Mouse (Mus musculus) ES-E14 (cell line): Measurements from ENCODE around the gene Slc35e3. TPM values are rescaled to one million over a fixed set of nuclear protein-coding genes. Genes with fewer than 3 reads are reported as not detected.

Experiments used
- DNase-seq: peaks from one replicate; pipeline ENCODE4 v3.0.0-alpha.2; 2013; ENCODE audit warnings: low read depth, low spot score
- H3K27ac ChIP-seq: 2 replicates; pipeline ENCODE4 v1.5.1; 2012; ENCODE audit warnings: low read depth, mild to moderate bottlenecking, low read length, moderate library complexity, mixed read lengths; ENCODE audit not compliant: poor library complexity, insufficient read depth, severe bottlenecking
- H3K36me3 ChIP-seq: 2 replicates; pipeline ENCODE4 v1.6.1; 2012; ENCODE audit warnings: mild to moderate bottlenecking, low read length, moderate library complexity, mixed read lengths; ENCODE audit not compliant: control insufficient read depth, poor library complexity, insufficient read depth, severe bottlenecking
- H3K4me1 ChIP-seq, 2 experiments: fragments of 150-350 bp in 1 of 2; sonication (generic) in 1 of 2; 2 replicates each; pipeline ENCODE4 v1.6.1; 2012; ENCODE audit warnings: low read length in 2 of 2, mild to moderate bottlenecking in 1 of 2, mixed read lengths in 1 of 2; ENCODE audit not compliant: control insufficient read depth in 2 of 2, insufficient read depth in 2 of 2, poor library complexity in 1 of 2
- H3K4me3 ChIP-seq, 2 experiments: fragments of 150-350 bp in 1 of 2; sonication (generic) in 1 of 2; 2 replicates each; pipeline ENCODE4 v1.5.1; 2012; ENCODE audit warnings: low read length in 2 of 2, low read depth in 1 of 2, mild to moderate bottlenecking in 1 of 2, mixed read lengths in 1 of 2; ENCODE audit not compliant: insufficient read depth in 1 of 2, poor library complexity in 1 of 2, severe bottlenecking in 1 of 2
- H3K9ac ChIP-seq: 2 replicates; pipeline ENCODE4 v1.6.1; 2012; ENCODE audit warnings: low read depth, mild to moderate bottlenecking, low read length, mixed read lengths; ENCODE audit not compliant: poor library complexity, insufficient read depth, severe bottlenecking
- H3K9me3 ChIP-seq: fragments of 150-350 bp; sonication (generic); 2 replicates; pipeline ENCODE4 v1.6.1; 2012; ENCODE audit warnings: low read depth, mild to moderate bottlenecking, low read length; ENCODE audit not compliant: control insufficient read depth, insufficient read depth
- CHD2 ChIP-seq: IDR thresholded peaks from 2 replicates; pipeline ENCODE4 v1.6.1; 2014; ENCODE audit warnings: mild to moderate bottlenecking, low read depth, low read length, inconsistent platforms
- HCFC1 ChIP-seq: IDR thresholded peaks from 2 replicates; pipeline ENCODE4 v1.6.1; 2012; ENCODE audit warnings: low read length, inconsistent platforms, borderline replicate concordance; ENCODE audit not compliant: insufficient read depth
- MAFK ChIP-seq: IDR thresholded peaks from 2 replicates; pipeline ENCODE4 v1.6.1; 2014; ENCODE audit warnings: mild to moderate bottlenecking, low read depth, low read length, inconsistent platforms; ENCODE audit not compliant: insufficient read depth
- ZC3H11A ChIP-seq: IDR thresholded peaks from 2 replicates; pipeline ENCODE4 v1.6.1; 2012; ENCODE audit warnings: low read depth, mild to moderate bottlenecking, inconsistent platforms, low read length, borderline replicate concordance
- ZNF384 ChIP-seq: IDR thresholded peaks from 2 replicates; pipeline ENCODE4 v1.6.1; 2012; ENCODE audit warnings: low read depth, low read length, inconsistent platforms
- in situ Hi-C, 2 experiments: fragments of 600-800 bp; cut with MboI; formaldehyde crosslinking; loops; one replicate each; pipeline ENCODE4 v1.15.1; 2025; ENCODE audit warnings: low sequenced_read_pairs in 2 of 2, inconsistent platforms in 1 of 2; ENCODE audit not compliant: unreplicated experiment in 2 of 2
- total RNA-seq: library from RNA; depleted of rRNA; stranded (reverse); fragments of 300-350 nt; gene quantifications from 2 replicates; pipeline ENCODE4 v1.2.3, GENCODE M21; 2012

Slc35e3 gene
- total RNA-seq, 1 experiment: 16.3 TPM

- in situ Hi-C loops: no loop called here
- no peak overlapping the region for H3K4me3 ChIP-seq
- peaks cover 21% of the 10 kb centered on the region for H3K36me3 ChIP-seq
Measured at GRCm38 (mm10) chr10:117687577-117687976, 58.6 kb downstream of the Slc35e3 start.

GRCm38 (mm10) chr10:117687018-117687417, 59.1 kb downstream of the Slc35e3 start:
- Histone ChIP-seq H3K4me1 (peaks cover 0 to 10% of the 10 kb centered on the region in 2 experiments; a peak in 2 of 4 replicates), H3K36me3 (peaks cover 20% of the 10 kb centered on the region), H3K27ac (no peak overlapping the region), H3K9me3 (no peaks in the 10 kb centered on the region), H3K9ac (no peak overlapping the region), H3K4me3 (no peak overlapping the region)
- TF ChIP-seq MAFK (no peak), HCFC1 (no peak), CHD2 (no peak), ZNF384 (no peak), ZC3H11A (no peak)
- no peak for DNase-seq
- in situ Hi-C loops: no loop called here

More at GRCm38 (mm10) chr10:117687577-117687976, 58.6 kb downstream of the Slc35e3 start:
- TF ChIP-seq ZNF384 (no peak), MAFK (no peak), HCFC1 (no peak), ZC3H11A (no peak), CHD2 (no peak)
- Histone ChIP-seq H3K4me1 (peaks cover 0 to 10% of the 10 kb centered on the region in 2 experiments; a peak in 2 of 4 replicates), H3K9ac (no peak overlapping the region), H3K9me3 (no peaks in the 10 kb centered on the region), H3K27ac (no peak overlapping the region)
- no peak for DNase-seq

- Histone ChIP-seq H3K9me3 (no peaks in the 10 kb centered on the region), H3K9ac (no peak overlapping the region), H3K36me3 (peaks cover 14% of the 10 kb centered on the region), H3K27ac (no peak overlapping the region), H3K4me3 (no peak overlapping the region), H3K4me1 (peaks cover 0 to 10% of the 10 kb centered on the region in 2 experiments; a peak in 2 of 4 replicates)
- no peak for DNase-seq
- in situ Hi-C loops: no loop called here
- TF ChIP-seq MAFK (no peak), HCFC1 (no peak), CHD2 (no peak), ZNF384 (no peak), ZC3H11A (no peak)
Measured at GRCm38 (mm10) chr10:117685849-117686591, 60.1 kb downstream of the Slc35e3 start.

GRCm38 (mm10) chr10:117685171-117685848, 60.9 kb downstream of the Slc35e3 start:
- H3K4me1 ChIP-seq: peaks cover 0 to 10% of the 10 kb centered on the region in 2 experiments; a peak in 2 of 4 replicates
- DNase-seq: no peak
- no peaks in the 10 kb centered on the region for H3K9me3 ChIP-seq
- TF ChIP-seq ZC3H11A (no peak), CHD2 (no peak), HCFC1 (no peak), MAFK (no peak)
- no peak overlapping the region for H3K27ac ChIP-seq
- H3K36me3 ChIP-seq: peaks cover 10% of the 10 kb centered on the region
- H3K4me3 ChIP-seq: no peak overlapping the region
- H3K9ac ChIP-seq: no peak overlapping the region
- in situ Hi-C loops: no loop called here
